Mouse (Mus musculus) intestine, postnatal 0 days (tissue): ENCODE results near the gene Ablim1. TPM values are rescaled to one million over a fixed set of nuclear protein-coding genes. Genes with fewer than 3 reads are reported as not detected.

Experiments used
- ATAC-seq: fragments of 200-750 bp; cut with Nextera tagmentation; 2 replicates; pipeline ENCODE4 v1.8.0; 2017; ENCODE audit warnings: mild to moderate bottlenecking, moderate TSS enrichment, moderate library complexity
- H3K27ac ChIP-seq: fragments of 300-500 bp; sonication (generic); 2 replicates; pipeline ENCODE4 v1.5.1; 2014; ENCODE audit warnings: mild to moderate bottlenecking, low read depth, low read length, moderate library complexity
- H3K27me3 ChIP-seq: fragments of 300-500 bp; sonication (generic); replicated peaks from 2 replicates; pipeline ENCODE4 v1.6.1; 2014; ENCODE audit warnings: low read length, mixed read lengths; ENCODE audit not compliant: control insufficient read depth, insufficient read depth
- H3K36me3 ChIP-seq: fragments of 300-500 bp; sonication (generic); 2 replicates; pipeline ENCODE4 v1.6.1; 2014; ENCODE audit warnings: mild to moderate bottlenecking, moderate library complexity; ENCODE audit not compliant: control insufficient read depth, insufficient read depth
- H3K4me1 ChIP-seq: fragments of 300-500 bp; sonication (generic); replicated peaks from 2 replicates; pipeline ENCODE4 v1.6.1; 2014; ENCODE audit warnings: antibody characterized with exemption, low read length, mixed read lengths; ENCODE audit not compliant: control insufficient read depth, insufficient read depth
- H3K4me2 ChIP-seq: fragments of 300-500 bp; sonication (generic); replicated peaks from 2 replicates; pipeline ENCODE4 v1.6.1; 2014; ENCODE audit warnings: low read depth, mild to moderate bottlenecking, moderate library complexity
- H3K4me3 ChIP-seq: fragments of 300-500 bp; sonication (generic); 2 replicates; pipeline ENCODE4 v1.5.1; 2014; ENCODE audit warnings: low read depth, low read length
- H3K9ac ChIP-seq: fragments of 300-500 bp; sonication (generic); 2 replicates; pipeline ENCODE4 v1.6.1; 2014; ENCODE audit warnings: mild to moderate bottlenecking, low read depth, low read length
- H3K9me3 ChIP-seq: fragments of 300-500 bp; sonication (generic); 2 replicates; pipeline ENCODE4 v1.6.1; 2016; ENCODE audit warnings: mixed run types; ENCODE audit not compliant: control insufficient read depth
- CTCF ChIP-seq: sonication (generic); IDR thresholded peaks from 2 replicates; pipeline ENCODE4 v1.5.1; 2016; ENCODE audit warnings: low read depth, mild to moderate bottlenecking, control low read depth, antibody characterized with exemption, moderate library complexity
- WGBS: fragments of 180-500 bp; shearing (Covaris S2); extraction: QIAGEN DNeasy Blood & Tissue Kit; methylation state at CpG from one replicate; pipeline ENCODE4 v1.1.7; 2014; 5-methylcytosine and 5-hydroxymethylcytosine counted together
- polyA plus RNA-seq: library from polyadenylated mRNA; unstranded; fragments of >200 nt; fragmentation: Nextera tagmentation; extraction: Ambion mirVana; gene quantifications from 2 replicates; pipeline ENCODE4 v1.2.1, GENCODE M21; 2015

Gene Ablim1
- polyA plus RNA-seq, 1 experiment from 2014 or later = 24.4 TPM

DNA sequence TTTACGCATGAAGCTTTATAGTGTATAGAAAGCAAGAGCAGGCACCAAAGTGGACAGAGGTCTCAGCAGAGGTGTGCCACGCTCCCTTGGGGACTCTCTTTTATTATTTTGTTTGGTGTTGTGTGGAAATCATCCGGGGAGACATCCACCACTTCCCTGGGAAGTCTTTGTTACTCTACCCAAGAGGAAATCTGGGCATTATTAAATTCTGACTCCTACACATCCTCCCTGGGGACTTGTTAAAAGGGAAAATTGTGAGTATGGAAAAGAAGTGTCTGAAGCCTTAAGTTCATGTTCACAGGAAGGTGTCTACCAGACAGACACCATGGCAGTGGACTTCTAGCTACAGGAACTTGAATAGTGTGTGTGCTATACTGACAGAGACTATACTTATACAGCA lies 31.4 kb downstream of the Ablim1 start:
- 69% methylated on average over 3 of the region's 3 CpGs for WGBS
- Histone ChIP-seq H3K9me3 (no peaks in the 10 kb centered on the region), H3K27me3 (no peaks in the 10 kb centered on the region), H3K4me3 (no peak overlapping the region), H3K4me2 (no peak overlapping the region), H3K36me3 (0 out of 2 replicates have a peak, but pooled peaks cover 3% of the 10 kb centered on the region), H3K27ac (no peak overlapping the region), H3K9ac (no peak overlapping the region), H3K4me1 (no peaks in the 10 kb centered on the region)
- no peak for ATAC-seq
- TF ChIP-seq CTCF = no peak

DNA sequence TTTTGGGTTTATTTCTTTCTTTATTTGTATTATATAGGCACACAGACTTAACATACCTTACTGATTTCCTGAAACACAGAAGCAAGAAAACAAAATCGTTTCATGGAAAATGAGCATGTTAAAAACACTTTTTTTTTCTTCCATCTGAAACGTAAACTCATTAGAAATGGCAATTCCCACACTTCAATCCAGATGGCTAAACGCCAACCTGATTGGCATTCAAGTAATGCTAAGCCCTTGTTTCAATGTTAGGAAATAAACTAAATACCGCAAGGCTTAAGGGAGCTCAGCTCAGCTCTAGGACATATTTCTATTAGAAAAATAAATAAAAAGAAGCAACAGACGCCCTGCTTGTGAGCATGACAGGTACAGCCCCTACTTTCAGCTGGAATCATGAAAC lies 32.1 kb downstream of the Ablim1 start:
- whole genome bisulfite sequencing = 60% methylated on average over 5 of the region's 5 CpGs
- Histone ChIP-seq H3K4me1 (no peaks in the 10 kb centered on the region), H3K27ac (no peak overlapping the region), H3K4me2 (no peak overlapping the region), H3K27me3 (no peaks in the 10 kb centered on the region), H3K36me3 (0 out of 2 replicates have a peak, but pooled peaks cover 3% of the 10 kb centered on the region), H3K9ac (no peak overlapping the region), H3K9me3 (no peaks in the 10 kb centered on the region), H3K4me3 (no peak overlapping the region)
- no peak for TF ChIP-seq CTCF
- ATAC-seq = no peak

DNA sequence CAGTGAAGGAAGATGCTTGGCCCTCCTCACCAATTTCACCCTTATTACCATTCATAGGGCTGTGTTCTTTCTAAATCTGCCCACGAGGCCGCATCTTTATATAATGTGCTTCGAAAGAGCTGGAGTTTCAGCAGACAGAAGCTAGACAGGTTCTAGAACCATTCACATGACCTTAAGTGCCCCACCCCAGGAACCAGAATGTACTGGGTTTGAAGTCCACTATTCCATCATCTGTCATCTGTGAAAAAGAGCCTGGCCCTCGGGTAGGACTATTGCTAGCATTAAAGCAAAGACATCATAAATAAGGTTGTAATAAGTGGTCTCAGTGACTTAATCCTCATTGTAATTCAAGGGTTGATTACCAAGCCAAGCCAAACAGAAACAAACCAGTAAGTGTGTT lies 35.1 kb downstream of the Ablim1 start:
- whole genome bisulfite sequencing = 64% methylated on average over 4 of the region's 4 CpGs
- no peak for TF ChIP-seq CTCF
- Histone ChIP-seq H3K27me3 (no peaks in the 10 kb centered on the region), H3K4me1 (no peaks in the 10 kb centered on the region), H3K27ac (no peak overlapping the region), H3K9ac (no peak overlapping the region), H3K4me3 (no peak overlapping the region), H3K9me3 (no peaks in the 10 kb centered on the region), H3K4me2 (no peak overlapping the region), H3K36me3 (no peaks in the 10 kb centered on the region)
- ATAC-seq = no peak

DNA sequence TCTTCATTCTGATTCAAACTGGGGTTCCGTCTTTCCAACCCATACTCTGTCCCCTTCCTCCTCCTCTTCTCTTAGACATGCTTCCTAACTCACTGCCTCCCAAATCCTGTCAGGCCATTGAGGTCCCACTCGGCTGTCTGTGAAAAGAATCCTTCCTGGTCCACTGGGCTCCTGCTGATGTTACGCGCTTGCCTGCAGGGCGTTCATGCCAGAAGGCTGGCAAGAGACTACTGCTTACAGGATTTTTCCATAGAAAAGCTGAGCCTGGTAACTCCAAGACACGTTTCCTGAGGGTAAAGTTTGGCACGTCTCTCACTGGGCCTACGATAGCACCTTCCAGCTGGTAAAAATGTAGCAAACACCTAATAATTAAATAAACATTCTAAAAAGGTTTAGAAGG lies 36.5 kb downstream of the Ablim1 start:
- Histone ChIP-seq H3K36me3 (no peaks in the 10 kb centered on the region), H3K4me3 (no peak overlapping the region), H3K4me2 (no peak overlapping the region), H3K9me3 (no peaks in the 10 kb centered on the region), H3K9ac (no peak overlapping the region), H3K27me3 (no peaks in the 10 kb centered on the region), H3K4me1 (0 out of 2 replicates have a peak, but pooled peaks cover 2% of the 10 kb centered on the region), H3K27ac (no peak overlapping the region)
- WGBS = 89% methylated on average over 8 of the region's 8 CpGs
- no peak for ATAC-seq
- no peak for TF ChIP-seq CTCF

DNA sequence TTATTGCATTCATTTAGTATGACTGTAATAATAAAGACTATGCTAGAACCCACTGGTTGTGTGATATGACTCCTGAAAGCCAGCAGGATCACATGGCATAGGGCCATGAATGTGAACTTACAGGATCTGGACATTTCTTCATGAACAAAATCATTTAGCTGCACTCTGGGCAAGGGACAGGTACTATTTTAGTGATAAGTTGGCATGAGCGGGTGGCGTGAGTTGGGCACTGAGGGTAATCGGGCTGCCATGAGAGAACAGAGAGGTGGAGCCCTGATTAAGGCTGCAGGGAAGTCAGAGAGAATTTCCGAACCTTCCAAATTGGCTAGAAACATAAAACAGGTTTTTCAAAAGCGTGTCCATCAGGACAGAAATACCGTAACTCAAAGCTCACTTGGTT lies 37.7 kb downstream of the Ablim1 start:
- no peaks in the 10 kb centered on the region for H3K9me3 ChIP-seq
- no peak overlapping the region for H3K27ac ChIP-seq
- H3K9ac ChIP-seq = no peak overlapping the region
- no peaks in the 10 kb centered on the region for H3K36me3 ChIP-seq
- H3K4me1 ChIP-seq = 0 out of 2 replicates have a peak, but pooled peaks cover 10% of the 10 kb centered on the region
- 93% methylated on average over 6 of the region's 6 CpGs for WGBS
- H3K27me3 ChIP-seq = no peaks in the 10 kb centered on the region
- no peak overlapping the region for H3K4me2 ChIP-seq
- no peak overlapping the region for H3K4me3 ChIP-seq
- ATAC-seq = no peak
- no peak for TF ChIP-seq CTCF

DNA sequence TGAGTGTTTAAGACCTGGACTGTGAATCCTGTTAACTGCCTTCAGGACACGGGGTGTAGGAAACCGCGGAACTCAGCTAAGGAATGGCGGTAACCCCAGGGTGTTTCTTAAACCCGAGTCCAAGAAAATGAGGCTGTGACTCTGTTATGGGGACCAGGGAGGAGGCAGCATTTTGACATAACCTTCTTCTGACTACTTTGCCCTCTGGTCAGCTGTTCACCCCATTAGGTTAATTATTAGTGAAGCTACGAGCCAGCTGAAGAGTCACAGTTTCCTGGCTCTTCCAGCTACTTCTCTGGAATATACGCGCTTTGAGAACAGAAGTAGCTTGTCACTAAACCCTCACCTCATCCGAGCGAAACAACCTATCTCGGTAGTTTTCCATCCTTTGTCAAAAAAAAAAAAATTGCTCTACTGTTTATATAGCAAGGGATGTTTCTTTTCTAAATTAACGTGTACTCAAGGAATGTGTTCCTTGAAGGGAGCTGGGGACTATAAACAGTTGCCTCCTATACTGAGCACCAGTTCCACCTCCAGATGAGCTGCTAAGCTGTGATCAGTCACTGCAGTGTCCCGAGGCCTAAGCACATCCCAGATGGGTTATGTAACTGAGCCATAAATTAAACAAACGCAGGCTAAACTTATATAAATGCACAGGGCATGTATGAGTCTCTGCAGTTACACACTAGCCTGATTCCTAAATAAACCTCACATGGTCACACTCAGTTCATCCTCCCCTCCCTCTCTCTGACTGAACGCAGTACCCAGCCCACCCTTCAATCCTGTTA lies 39.4 kb downstream of the Ablim1 start:
- Histone ChIP-seq H3K4me2 (peak overlapping the region; percentile 63), H3K36me3 (no peaks in the 10 kb centered on the region), H3K4me3 (peak overlapping the region; percentile 26), H3K4me1 (0 out of 2 replicates have a peak, but pooled peaks cover 10% of the 10 kb centered on the region), H3K27ac (peak overlapping the region; percentile 83), H3K9ac (no peak overlapping the region), H3K27me3 (no peaks in the 10 kb centered on the region), H3K9me3 (no peaks in the 10 kb centered on the region)
- WGBS = 16% methylated on average over 15 of the region's 15 CpGs
- peak; percentile 47 for ATAC-seq
- TF ChIP-seq CTCF = no peak
